Mouse (Mus musculus): ENCODE measurements around the gene Vdac2.

- TF ChIP-seq POLR2A (IDR thresholded peaks at IDR 0.05; ENCODE audit: extremely low read depth, insufficient read depth, low read length) (no peak), CTCF (IDR thresholded peaks at IDR 0.05; ENCODE audit: low read depth, low read length) (no peak)
These were observed 7.6 kb upstream of the Vdac2 start for GRCm38 (mm10) chr14:21817453-21817852.
